Mouse (Mus musculus) forebrain, embryonic 13.5 days (tissue): ENCODE measurements around the gene Fam160a1. TPM values are rescaled to one million over a fixed set of nuclear protein-coding genes. Genes with fewer than 3 reads are reported as not detected.

Source experiments
- ATAC-seq: fragments of 200-750 bp; cut with Nextera tagmentation; 2 replicates; pipeline ENCODE4 v1.8.0; 2017
- H3K27ac ChIP-seq: fragments of 300-500 bp; sonication (generic); 2 replicates; pipeline ENCODE4 v1.5.1; 2015; ENCODE audit warnings: inconsistent platforms, mild to moderate bottlenecking, moderate library complexity
- H3K27me3 ChIP-seq: fragments of 300-500 bp; sonication (generic); 2 replicates; pipeline ENCODE4 v1.6.1; 2015; ENCODE audit warnings: mild to moderate bottlenecking, inconsistent platforms
- H3K36me3 ChIP-seq: fragments of 300-500 bp; sonication (generic); 2 replicates; pipeline ENCODE4 v1.6.1; 2015; ENCODE audit warnings: mild to moderate bottlenecking, inconsistent platforms; ENCODE audit not compliant: poor library complexity, severe bottlenecking
- H3K4me1 ChIP-seq: fragments of 300-500 bp; sonication (generic); 2 replicates; pipeline ENCODE4 v1.6.1; 2015; ENCODE audit warnings: inconsistent platforms
- H3K4me2 ChIP-seq: fragments of 300-500 bp; sonication (generic); 2 replicates; pipeline ENCODE4 v1.6.1; 2015; ENCODE audit warnings: inconsistent platforms, mild to moderate bottlenecking, moderate library complexity
- H3K4me3 ChIP-seq: fragments of 300-500 bp; sonication (generic); 2 replicates; pipeline ENCODE4 v1.5.1; 2015; ENCODE audit warnings: mild to moderate bottlenecking, inconsistent platforms
- H3K9ac ChIP-seq: fragments of 300-500 bp; sonication (generic); 2 replicates; pipeline ENCODE4 v1.6.1; 2015; ENCODE audit warnings: mild to moderate bottlenecking, inconsistent platforms
- H3K9me3 ChIP-seq: fragments of 300-500 bp; sonication (generic); replicated peaks from 2 replicates; pipeline ENCODE4 v1.6.1; 2016; ENCODE audit warnings: inconsistent platforms
- WGBS: fragments of 180-500 bp; shearing (Covaris S2); methylation state at CpG from one replicate; pipeline ENCODE4 v1.1.7; 2015; 5-methylcytosine and 5-hydroxymethylcytosine counted together
- polyA plus RNA-seq: library from polyadenylated mRNA; unstranded; fragments of >200 nt; fragmentation: Nextera tagmentation; extraction: Ambion mirVana; gene quantifications from 2 replicates; pipeline ENCODE4 v1.2.1, GENCODE M21; 2015

Fam160a1 gene
- polyA plus RNA-seq, 1 experiment from 2014 or later, result 0.13 TPM

- Histone ChIP-seq H3K27me3 (no peaks in the 10 kb centered on the region), H3K9ac (no peak overlapping the region), H3K4me1 (no peaks in the 10 kb centered on the region), H3K36me3 (no peaks in the 10 kb centered on the region), H3K9me3 (no peaks in the 10 kb centered on the region), H3K27ac (no peak overlapping the region), H3K4me3 (no peak overlapping the region), H3K4me2 (no peak overlapping the region)
- 71% methylated on average over 3 of the region's 3 CpGs for WGBS
- ATAC-seq, result no peak
Measured at GRCm38 (mm10) chr3:85695056-85695455, 122.0 kb downstream of the Fam160a1 start.

- Histone ChIP-seq H3K9me3 (no peaks in the 10 kb centered on the region), H3K9ac (no peak overlapping the region), H3K4me1 (no peaks in the 10 kb centered on the region), H3K36me3 (no peaks in the 10 kb centered on the region), H3K4me2 (no peak overlapping the region), H3K4me3 (no peak overlapping the region), H3K27me3 (no peaks in the 10 kb centered on the region), H3K27ac (no peak overlapping the region)
- no peak for ATAC-seq
- WGBS, result 48% methylated on average over 3 of the region's 3 CpGs
Measured at GRCm38 (mm10) chr3:85693013-85693412, 124.1 kb downstream of the Fam160a1 start.

GRCm38 (mm10) chr3:85691134-85691533 is 126.0 kb downstream of the Fam160a1 start:
- Histone ChIP-seq H3K9ac (no peak overlapping the region), H3K9me3 (no peaks in the 10 kb centered on the region), H3K4me3 (no peak overlapping the region), H3K36me3 (no peaks in the 10 kb centered on the region), H3K27ac (no peak overlapping the region), H3K4me2 (no peak overlapping the region), H3K4me1 (no peaks in the 10 kb centered on the region), H3K27me3 (no peaks in the 10 kb centered on the region)
- ATAC-seq, result no peak
- WGBS, result 63% methylated on average over 4 of the region's 4 CpGs

- H3K9ac ChIP-seq, result no peak overlapping the region
- no peaks in the 10 kb centered on the region for H3K27me3 ChIP-seq
- WGBS, result 94% methylated on average over 14 of the region's 14 CpGs
- no peak overlapping the region for H3K4me2 ChIP-seq
- no peaks in the 10 kb centered on the region for H3K9me3 ChIP-seq
- H3K27ac ChIP-seq, result no peak overlapping the region
- H3K4me3 ChIP-seq, result no peak overlapping the region
- H3K4me1 ChIP-seq, result no peaks in the 10 kb centered on the region
- ATAC-seq, result no peak
- no peaks in the 10 kb centered on the region for H3K36me3 ChIP-seq
Measured at GRCm38 (mm10) chr3:85688341-85688740, 128.8 kb downstream of the Fam160a1 start.

GRCm38 (mm10) chr3:85685271-85685670 is 131.8 kb downstream of the Fam160a1 start:
- no peaks in the 10 kb centered on the region for H3K9me3 ChIP-seq
- 94% methylated on average over 8 of the region's 8 CpGs for WGBS

GRCm38 (mm10) chr3:85683618-85684017 is 133.5 kb downstream of the Fam160a1 start:
- Histone ChIP-seq H3K9me3 (no peaks in the 10 kb centered on the region), H3K27me3 (0 out of 2 replicates have a peak, but pooled peaks cover 3% of the 10 kb centered on the region), H3K36me3 (no peaks in the 10 kb centered on the region), H3K4me2 (no peak overlapping the region), H3K4me1 (no peaks in the 10 kb centered on the region), H3K27ac (no peak overlapping the region), H3K4me3 (no peak overlapping the region), H3K9ac (no peak overlapping the region)
- WGBS, result 93% methylated on average over 5 of the region's 5 CpGs
- ATAC-seq, result no peak

More at GRCm38 (mm10) chr3:85685271-85685670, 131.8 kb downstream of the Fam160a1 start:
- Histone ChIP-seq H3K27me3 (no peaks in the 10 kb centered on the region), H3K9ac (no peak overlapping the region), H3K4me3 (no peak overlapping the region), H3K4me2 (no peak overlapping the region), H3K4me1 (no peaks in the 10 kb centered on the region), H3K36me3 (no peaks in the 10 kb centered on the region), H3K27ac (no peak overlapping the region)
- ATAC-seq, result no peak

- ATAC-seq, result no peak
Measured at GRCm38 (mm10) chr3:85681136-85681535, 136.0 kb downstream of the Fam160a1 start.

GRCm38 (mm10) chr3:85679960-85680359 is 137.1 kb downstream of the Fam160a1 start:
- Histone ChIP-seq H3K27me3 (0 out of 2 replicates have a peak, but pooled peaks cover 3% of the 10 kb centered on the region), H3K9me3 (no peaks in the 10 kb centered on the region), H3K36me3 (no peaks in the 10 kb centered on the region), H3K4me2 (no peak overlapping the region), H3K27ac (no peak overlapping the region), H3K9ac (no peak overlapping the region), H3K4me3 (no peak overlapping the region), H3K4me1 (no peaks in the 10 kb centered on the region)
- ATAC-seq, result no peak
- WGBS, result 84% methylated on average over 5 of the region's 5 CpGs

More at GRCm38 (mm10) chr3:85681136-85681535, 136.0 kb downstream of the Fam160a1 start:
- WGBS, result 40% methylated on average over 7 of the region's 7 CpGs
- no peak overlapping the region for H3K4me3 ChIP-seq
- H3K4me2 ChIP-seq, result no peak overlapping the region
- H3K9me3 ChIP-seq, result no peaks in the 10 kb centered on the region
- no peak overlapping the region for H3K9ac ChIP-seq
- H3K4me1 ChIP-seq, result no peaks in the 10 kb centered on the region
- H3K36me3 ChIP-seq, result no peaks in the 10 kb centered on the region
- H3K27ac ChIP-seq, result no peak overlapping the region
- H3K27me3 ChIP-seq, result 0 out of 2 replicates have a peak, but pooled peaks cover 3% of the 10 kb centered on the region

GRCm38 (mm10) chr3:85679312-85679933 is 137.7 kb downstream of the Fam160a1 start:
- WGBS, result 87% methylated on average over 8 of the region's 8 CpGs
- Histone ChIP-seq H3K9ac (no peak overlapping the region), H3K4me3 (no peak overlapping the region), H3K4me2 (no peak overlapping the region), H3K36me3 (no peaks in the 10 kb centered on the region), H3K27me3 (0 out of 2 replicates have a peak, but pooled peaks cover 3% of the 10 kb centered on the region), H3K9me3 (no peaks in the 10 kb centered on the region), H3K4me1 (no peaks in the 10 kb centered on the region), H3K27ac (no peak overlapping the region)
- ATAC-seq, result no peak

GRCm38 (mm10) chr3:85677952-85678351 is 139.1 kb downstream of the Fam160a1 start:
- ATAC-seq, result no peak
- no peak overlapping the region for H3K27ac ChIP-seq
- no peaks in the 10 kb centered on the region for H3K4me1 ChIP-seq
- no peak overlapping the region for H3K4me2 ChIP-seq
- H3K9me3 ChIP-seq, result no peaks in the 10 kb centered on the region
- 82% methylated on average over 3 of the region's 3 CpGs for WGBS
- H3K9ac ChIP-seq, result no peak overlapping the region
- no peaks in the 10 kb centered on the region for H3K36me3 ChIP-seq
- 0 out of 2 replicates have a peak, but pooled peaks cover 3% of the 10 kb centered on the region for H3K27me3 ChIP-seq
- no peak overlapping the region for H3K4me3 ChIP-seq

- H3K27ac ChIP-seq, result no peak overlapping the region
- no peaks in the 10 kb centered on the region for H3K36me3 ChIP-seq
- WGBS, result 85% methylated on average over 8 of the region's 8 CpGs
- H3K9me3 ChIP-seq, result no peaks in the 10 kb centered on the region
- no peak for ATAC-seq
- no peak overlapping the region for H3K4me2 ChIP-seq
- 0 out of 2 replicates have a peak, but pooled peaks cover 3% of the 10 kb centered on the region for H3K27me3 ChIP-seq
- no peak overlapping the region for H3K4me3 ChIP-seq
- H3K9ac ChIP-seq, result no peak overlapping the region
- H3K4me1 ChIP-seq, result no peaks in the 10 kb centered on the region
Measured at GRCm38 (mm10) chr3:85677133-85677532, 140.0 kb downstream of the Fam160a1 start.

- no peaks in the 10 kb centered on the region for H3K4me1 ChIP-seq
- H3K9me3 ChIP-seq, result no peaks in the 10 kb centered on the region
- ATAC-seq, result no peak
- WGBS, result 91% methylated on average over 6 of the region's 6 CpGs
- no peak overlapping the region for H3K9ac ChIP-seq
- H3K27ac ChIP-seq, result no peak overlapping the region
- H3K36me3 ChIP-seq, result no peaks in the 10 kb centered on the region
- H3K27me3 ChIP-seq, result no peaks in the 10 kb centered on the region
- H3K4me3 ChIP-seq, result no peak overlapping the region
- no peak overlapping the region for H3K4me2 ChIP-seq
Measured at GRCm38 (mm10) chr3:85669844-85670243, 147.2 kb downstream of the Fam160a1 start.

- Histone ChIP-seq H3K27me3 (no peaks in the 10 kb centered on the region), H3K4me1 (0 out of 2 replicates have a peak, but pooled peaks cover 2% of the 10 kb centered on the region), H3K36me3 (no peaks in the 10 kb centered on the region), H3K27ac (no peak overlapping the region), H3K4me3 (no peak overlapping the region), H3K9ac (no peak overlapping the region), H3K9me3 (no peaks in the 10 kb centered on the region), H3K4me2 (no peak overlapping the region)
- no peak for ATAC-seq
- WGBS, result 93% methylated on average over 6 of the region's 6 CpGs
Measured at GRCm38 (mm10) chr3:85667683-85668082, 149.4 kb downstream of the Fam160a1 start.
